Mouse (Mus musculus): ENCODE data around the gene Lrp8. TPM values are rescaled to one million over a fixed set of nuclear protein-coding genes. Genes with fewer than 3 reads are reported as not detected.

Gene Lrp8
- polyA plus RNA-seq, 1 experiment from 2014 or later: 4.1 TPM

GRCm38 (mm10) chr4:107844971-107845370 is 42.9 kb downstream of the Lrp8 start:
- 3% methylated on average over 10 of the region's 10 CpGs for WGBS
- H3K9ac ChIP-seq (ENCODE audit: low read depth, low read length): no peak overlapping the region
- H3K9me3 ChIP-seq (ENCODE audit: control insufficient read depth, low read length): no peaks in the 10 kb centered on the region
- no peaks in the 10 kb centered on the region for H3K36me3 ChIP-seq (ENCODE audit: control insufficient read depth, insufficient read depth, low read length)
- no peak overlapping the region for H3K4me3 ChIP-seq (ENCODE audit: low read depth, low read length)
- 0 out of 2 replicates have a peak, but pooled peaks cover 5% of the 10 kb centered on the region for H3K4me1 ChIP-seq (ENCODE audit: control insufficient read depth, insufficient read depth, low read length)
- ATAC-seq (ENCODE audit: low read depth) (no peak), DNase-seq (ENCODE audit: low spot score) (peak; percentile 50)
- peaks cover 18% of the 10 kb centered on the region for H3K27me3 ChIP-seq (replicated peaks; ENCODE audit: control insufficient read depth, insufficient read depth, low read length)
- no peak overlapping the region for H3K4me2 ChIP-seq (ENCODE audit: low read depth, low read length)
- no peak overlapping the region for H3K27ac ChIP-seq (replicated peaks; ENCODE audit: low read depth, low read length)

- Histone ChIP-seq H3K27me3 (replicated peaks; ENCODE audit: control insufficient read depth, insufficient read depth, low read length) (peaks cover 18% of the 10 kb centered on the region), H3K4me1 (ENCODE audit: control insufficient read depth, insufficient read depth, low read length) (0 out of 2 replicates have a peak, but pooled peaks cover 5% of the 10 kb centered on the region), H3K9ac (ENCODE audit: low read depth, low read length) (no peak overlapping the region), H3K27ac (replicated peaks; ENCODE audit: low read depth, low read length) (no peak overlapping the region), H3K4me2 (ENCODE audit: low read depth, low read length) (no peak overlapping the region), H3K9me3 (ENCODE audit: control insufficient read depth, low read length) (no peaks in the 10 kb centered on the region), H3K4me3 (ENCODE audit: low read depth, low read length) (no peak overlapping the region), H3K36me3 (ENCODE audit: control insufficient read depth, insufficient read depth, low read length) (no peaks in the 10 kb centered on the region)
- ATAC-seq (ENCODE audit: low read depth) (no peak), DNase-seq (ENCODE audit: low spot score) (no peak)
- WGBS: 70% methylated on average over 7 of the region's 7 CpGs
Measured at GRCm38 (mm10) chr4:107846795-107847194, 44.7 kb downstream of the Lrp8 start.

- Histone ChIP-seq H3K9me3 (ENCODE audit: control insufficient read depth, low read length) (no peaks in the 10 kb centered on the region), H3K36me3 (ENCODE audit: control insufficient read depth, insufficient read depth, low read length) (no peaks in the 10 kb centered on the region), H3K9ac (ENCODE audit: low read depth, low read length) (no peak overlapping the region), H3K4me1 (ENCODE audit: control insufficient read depth, insufficient read depth, low read length) (0 out of 2 replicates have a peak, but pooled peaks cover 5% of the 10 kb centered on the region), H3K27ac (replicated peaks; ENCODE audit: low read depth, low read length) (no peak overlapping the region), H3K27me3 (replicated peaks; ENCODE audit: control insufficient read depth, insufficient read depth, low read length) (peaks cover 18% of the 10 kb centered on the region), H3K4me2 (ENCODE audit: low read depth, low read length) (no peak overlapping the region), H3K4me3 (ENCODE audit: low read depth, low read length) (no peak overlapping the region)
- DNase-seq (ENCODE audit: low spot score) (no peak), ATAC-seq (ENCODE audit: low read depth) (no peak)
- 77% methylated on average over 5 of the region's 5 CpGs for WGBS
Measured at GRCm38 (mm10) chr4:107848546-107848945, 46.5 kb downstream of the Lrp8 start.

- H3K36me3 ChIP-seq (ENCODE audit: control insufficient read depth, insufficient read depth, low read length): no peaks in the 10 kb centered on the region
- no peak overlapping the region for H3K27ac ChIP-seq (replicated peaks; ENCODE audit: low read depth, low read length)
- DNase-seq (ENCODE audit: low spot score) (no peak), ATAC-seq (ENCODE audit: low read depth) (no peak)
- no peak overlapping the region for H3K9ac ChIP-seq (ENCODE audit: low read depth, low read length)
- 0 out of 2 replicates have a peak, but pooled peaks cover 5% of the 10 kb centered on the region for H3K4me1 ChIP-seq (ENCODE audit: control insufficient read depth, insufficient read depth, low read length)
- no peaks in the 10 kb centered on the region for H3K9me3 ChIP-seq (ENCODE audit: control insufficient read depth, low read length)
- H3K4me2 ChIP-seq (ENCODE audit: low read depth, low read length): no peak overlapping the region
- no peak overlapping the region for H3K4me3 ChIP-seq (ENCODE audit: low read depth, low read length)
- WGBS: 81% methylated on average over 9 of the region's 9 CpGs
- peaks cover 18% of the 10 kb centered on the region for H3K27me3 ChIP-seq (replicated peaks; ENCODE audit: control insufficient read depth, insufficient read depth, low read length)
Measured at GRCm38 (mm10) chr4:107849621-107850020, 47.6 kb downstream of the Lrp8 start.

GRCm38 (mm10) chr4:107850091-107850490 is 48.0 kb downstream of the Lrp8 start:
- DNase-seq (ENCODE audit: low spot score): no peak

DNA sequence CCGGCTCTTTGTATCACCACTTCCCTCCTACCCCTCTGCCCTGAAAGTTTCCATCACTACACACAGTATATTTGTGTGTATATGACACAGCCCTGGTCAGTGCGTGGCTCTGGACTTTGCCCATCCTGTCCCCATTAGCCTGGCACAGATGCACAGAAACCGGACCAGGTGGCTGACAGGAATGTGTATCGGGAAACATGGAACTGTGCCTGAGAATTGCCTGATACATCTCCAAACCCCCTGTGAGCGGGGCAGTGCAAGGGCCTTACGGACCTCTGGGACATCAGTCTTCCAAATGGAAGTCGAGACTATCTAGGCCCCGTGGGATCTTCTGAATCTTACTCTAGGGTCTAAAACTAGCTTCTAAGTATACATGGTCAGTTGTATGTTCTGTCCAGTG is 51.3 kb downstream of the Lrp8 start:
- no peak for DNase-seq (ENCODE audit: low spot score)
- Histone ChIP-seq H3K27me3 (replicated peaks; ENCODE audit: control insufficient read depth, insufficient read depth, low read length) (no peaks in the 10 kb centered on the region), H3K36me3 (ENCODE audit: control insufficient read depth, insufficient read depth, low read length) (no peaks in the 10 kb centered on the region), H3K9ac (ENCODE audit: low read depth, low read length) (no peak overlapping the region), H3K4me2 (ENCODE audit: low read depth, low read length) (no peak overlapping the region), H3K27ac (replicated peaks; ENCODE audit: low read depth, low read length) (no peak overlapping the region), H3K9me3 (ENCODE audit: control insufficient read depth, low read length) (no peaks in the 10 kb centered on the region), H3K4me1 (ENCODE audit: control insufficient read depth, insufficient read depth, low read length) (no peaks in the 10 kb centered on the region), H3K4me3 (ENCODE audit: low read depth, low read length) (no peak overlapping the region)
- 89% methylated on average over 8 of the region's 8 CpGs for WGBS
- ATAC-seq (ENCODE audit: low read depth): no peak

More at GRCm38 (mm10) chr4:107850091-107850490, 48.0 kb downstream of the Lrp8 start:
- no peaks in the 10 kb centered on the region for H3K36me3 ChIP-seq (ENCODE audit: control insufficient read depth, insufficient read depth, low read length)
- no peak overlapping the region for H3K4me2 ChIP-seq (ENCODE audit: low read depth, low read length)
- peaks cover 18% of the 10 kb centered on the region for H3K27me3 ChIP-seq (replicated peaks; ENCODE audit: control insufficient read depth, insufficient read depth, low read length)
- no peak overlapping the region for H3K4me3 ChIP-seq (ENCODE audit: low read depth, low read length)
- no peak overlapping the region for H3K9ac ChIP-seq (ENCODE audit: low read depth, low read length)
- H3K9me3 ChIP-seq (ENCODE audit: control insufficient read depth, low read length): no peaks in the 10 kb centered on the region
- 0 out of 2 replicates have a peak, but pooled peaks cover 5% of the 10 kb centered on the region for H3K4me1 ChIP-seq (ENCODE audit: control insufficient read depth, insufficient read depth, low read length)
- 86% methylated on average over 8 of the region's 8 CpGs for WGBS
- no peak for ATAC-seq (ENCODE audit: low read depth)
- no peak overlapping the region for H3K27ac ChIP-seq (replicated peaks; ENCODE audit: low read depth, low read length)

GRCm38 (mm10) chr4:107853836-107854235 is 51.8 kb downstream of the Lrp8 start:
- H3K36me3 ChIP-seq (ENCODE audit: control insufficient read depth, insufficient read depth, low read length): no peaks in the 10 kb centered on the region
- no peak overlapping the region for H3K27ac ChIP-seq (replicated peaks; ENCODE audit: low read depth, low read length)
- no peaks in the 10 kb centered on the region for H3K27me3 ChIP-seq (replicated peaks; ENCODE audit: control insufficient read depth, insufficient read depth, low read length)
- H3K4me3 ChIP-seq (ENCODE audit: low read depth, low read length): no peak overlapping the region
- H3K9ac ChIP-seq (ENCODE audit: low read depth, low read length): no peak overlapping the region
- 90% methylated on average over 7 of the region's 7 CpGs for WGBS
- ATAC-seq (ENCODE audit: low read depth) (no peak), DNase-seq (ENCODE audit: low spot score) (no peak)
- no peaks in the 10 kb centered on the region for H3K9me3 ChIP-seq (ENCODE audit: control insufficient read depth, low read length)
- no peak overlapping the region for H3K4me2 ChIP-seq (ENCODE audit: low read depth, low read length)
- H3K4me1 ChIP-seq (ENCODE audit: control insufficient read depth, insufficient read depth, low read length): no peaks in the 10 kb centered on the region

GRCm38 (mm10) chr4:107856958-107857686 is 55.1 kb downstream of the Lrp8 start:
- 81% methylated on average over 11 of the region's 11 CpGs for WGBS
- no peak for ATAC-seq (ENCODE audit: low read depth)

GRCm38 (mm10) chr4:107858995-107859394 is 56.9 kb downstream of the Lrp8 start:
- Histone ChIP-seq H3K4me1 (ENCODE audit: control insufficient read depth, insufficient read depth, low read length) (no peaks in the 10 kb centered on the region), H3K4me2 (ENCODE audit: low read depth, low read length) (no peak overlapping the region), H3K4me3 (ENCODE audit: low read depth, low read length) (no peak overlapping the region), H3K27me3 (replicated peaks; ENCODE audit: control insufficient read depth, insufficient read depth, low read length) (no peaks in the 10 kb centered on the region), H3K9ac (ENCODE audit: low read depth, low read length) (no peak overlapping the region), H3K27ac (replicated peaks; ENCODE audit: low read depth, low read length) (no peak overlapping the region), H3K36me3 (ENCODE audit: control insufficient read depth, insufficient read depth, low read length) (no peaks in the 10 kb centered on the region), H3K9me3 (ENCODE audit: control insufficient read depth, low read length) (no peaks in the 10 kb centered on the region)
- no peak for ATAC-seq (ENCODE audit: low read depth)
- no peak for DNase-seq (ENCODE audit: low spot score)
- 93% methylated on average over 7 of the region's 7 CpGs for WGBS

More at GRCm38 (mm10) chr4:107856958-107857686, 55.1 kb downstream of the Lrp8 start:
- no peak overlapping the region for H3K9ac ChIP-seq (ENCODE audit: low read depth, low read length)
- H3K27ac ChIP-seq (replicated peaks; ENCODE audit: low read depth, low read length): no peak overlapping the region
- H3K27me3 ChIP-seq (replicated peaks; ENCODE audit: control insufficient read depth, insufficient read depth, low read length): no peaks in the 10 kb centered on the region
- H3K4me2 ChIP-seq (ENCODE audit: low read depth, low read length): no peak overlapping the region
- H3K9me3 ChIP-seq (ENCODE audit: control insufficient read depth, low read length): no peaks in the 10 kb centered on the region
- H3K4me3 ChIP-seq (ENCODE audit: low read depth, low read length): no peak overlapping the region
- DNase-seq (ENCODE audit: low spot score): no peak
- H3K36me3 ChIP-seq (ENCODE audit: control insufficient read depth, insufficient read depth, low read length): no peaks in the 10 kb centered on the region
- no peaks in the 10 kb centered on the region for H3K4me1 ChIP-seq (ENCODE audit: control insufficient read depth, insufficient read depth, low read length)
